Mouse (Mus musculus): ENCODE measurements around the gene Myo16.

Gene Myo16

DNA sequence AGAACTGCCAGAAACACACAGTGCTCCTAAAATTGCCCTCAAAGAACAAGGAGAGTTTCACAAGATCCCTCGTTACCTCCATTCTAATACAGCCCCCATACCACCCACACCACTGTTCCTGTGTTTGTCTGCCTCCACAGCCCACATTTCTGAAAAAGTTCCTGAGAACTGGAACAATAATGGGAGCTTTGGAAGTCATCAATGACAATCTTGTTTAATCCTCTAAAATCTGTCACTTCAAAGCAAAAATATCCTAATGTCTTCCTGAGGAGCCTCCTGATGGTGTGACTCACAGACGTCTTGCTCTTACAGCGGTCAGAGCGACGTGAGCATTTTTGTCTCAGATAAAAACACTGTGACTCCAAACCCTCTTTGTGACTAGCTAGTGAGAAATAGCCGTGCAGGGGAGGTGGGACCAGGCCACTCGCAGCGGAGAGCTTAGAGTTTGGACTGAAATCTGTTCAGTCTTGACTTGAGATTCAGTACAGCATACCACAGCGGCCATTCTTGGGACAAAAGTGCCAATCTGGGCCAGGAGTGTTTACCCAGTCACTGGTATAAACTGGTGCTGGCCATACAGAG lies 394.4 kb downstream of the Myo16 start:
- in situ Hi-C loops (cut with MboI), result no loop called here

DNA sequence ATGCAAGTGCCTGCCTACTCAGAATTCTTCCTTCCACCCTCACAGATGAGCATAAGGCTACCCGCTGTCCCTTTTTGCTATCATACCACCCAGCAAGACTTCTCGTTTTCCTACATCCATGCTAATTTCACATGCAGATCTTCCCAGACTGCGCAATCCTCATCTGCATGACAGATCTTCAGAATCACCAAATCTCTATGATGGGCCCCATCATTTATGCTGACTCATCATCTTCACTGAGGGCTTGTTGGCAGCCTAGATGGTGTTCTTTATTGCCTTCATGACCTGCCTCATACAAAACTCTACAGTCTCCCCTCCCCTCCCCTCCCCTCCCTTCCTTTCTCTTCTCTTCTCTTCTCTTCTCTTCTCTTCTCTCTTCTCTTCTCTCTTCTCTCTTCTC lies 395.7 kb downstream of the Myo16 start:
- in situ Hi-C loops (cut with MboI), result no loop called here

- in situ Hi-C loops (cut with MboI), result no loop called here
Measured at GRCm38 (mm10) chr8:10557961-10558360, 404.2 kb downstream of the Myo16 start.

- in situ Hi-C loops (cut with MboI), result no loop called here
Measured at GRCm38 (mm10) chr8:10559479-10559878, 405.8 kb downstream of the Myo16 start.

GRCm38 (mm10) chr8:10561616-10562015 lies 407.9 kb downstream of the Myo16 start:
- in situ Hi-C loops (cut with MboI), result no loop called here

GRCm38 (mm10) chr8:10562046-10562445 lies 408.3 kb downstream of the Myo16 start:
- in situ Hi-C loops (cut with MboI), result no loop called here

DNA sequence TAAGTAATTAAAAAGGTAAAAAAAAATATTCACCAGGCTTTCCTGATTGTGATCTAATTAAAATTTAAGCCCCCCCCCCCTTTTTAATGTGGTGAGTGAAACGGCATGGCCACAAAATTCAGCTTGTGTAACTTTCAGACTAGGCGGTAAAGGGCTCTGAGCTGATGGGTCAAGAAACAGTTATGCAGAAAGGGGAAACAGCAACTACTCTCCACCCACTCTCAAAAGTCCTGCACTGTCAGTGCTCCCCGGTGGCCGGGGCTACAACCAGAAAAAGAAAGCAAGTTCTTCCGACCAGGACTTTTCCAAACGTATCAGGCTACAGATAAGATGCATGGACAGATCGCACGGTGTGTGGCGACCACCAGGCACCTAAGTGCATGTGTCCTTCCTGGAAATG lies 408.9 kb downstream of the Myo16 start:
- in situ Hi-C loops (cut with MboI), result no loop called here

DNA sequence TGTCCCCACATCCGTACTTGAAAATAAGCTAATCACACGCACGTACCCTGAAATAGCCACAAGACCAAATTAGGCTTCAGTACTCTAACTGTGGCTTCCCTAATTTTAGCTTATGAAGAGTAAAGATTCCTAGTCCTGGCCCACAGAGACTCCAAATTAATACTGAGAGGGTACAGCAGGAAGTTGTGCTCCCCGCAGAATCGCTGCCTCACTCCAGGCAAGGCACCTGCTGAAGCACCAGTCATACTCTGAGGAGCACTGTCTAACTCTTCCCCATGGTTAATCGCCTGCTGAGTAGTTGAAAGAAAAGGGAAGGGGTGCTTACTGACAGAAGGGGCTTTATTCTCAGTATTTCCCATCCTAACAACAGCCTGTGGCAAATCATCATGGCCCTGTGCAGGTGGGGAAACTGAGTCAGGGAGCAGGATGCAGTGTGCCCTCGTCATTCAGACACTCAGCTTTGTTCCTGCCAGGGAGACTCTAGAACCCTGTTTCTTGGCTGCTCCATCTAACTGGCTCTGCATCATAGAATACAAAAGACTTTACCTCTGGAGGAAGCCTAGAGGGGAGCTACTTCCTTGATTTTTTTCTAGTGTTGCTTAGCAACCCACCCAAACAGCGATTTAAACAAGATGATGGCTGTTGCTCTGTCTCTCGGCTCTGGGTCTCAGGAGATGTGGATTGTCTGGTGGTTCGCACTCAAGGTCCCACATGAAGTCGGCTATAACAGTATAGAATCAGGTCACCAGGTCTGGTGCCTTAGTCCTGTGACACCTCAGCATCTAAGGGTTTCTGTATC lies 411.7 kb downstream of the Myo16 start:
- in situ Hi-C loops (cut with MboI), result no loop called here

DNA sequence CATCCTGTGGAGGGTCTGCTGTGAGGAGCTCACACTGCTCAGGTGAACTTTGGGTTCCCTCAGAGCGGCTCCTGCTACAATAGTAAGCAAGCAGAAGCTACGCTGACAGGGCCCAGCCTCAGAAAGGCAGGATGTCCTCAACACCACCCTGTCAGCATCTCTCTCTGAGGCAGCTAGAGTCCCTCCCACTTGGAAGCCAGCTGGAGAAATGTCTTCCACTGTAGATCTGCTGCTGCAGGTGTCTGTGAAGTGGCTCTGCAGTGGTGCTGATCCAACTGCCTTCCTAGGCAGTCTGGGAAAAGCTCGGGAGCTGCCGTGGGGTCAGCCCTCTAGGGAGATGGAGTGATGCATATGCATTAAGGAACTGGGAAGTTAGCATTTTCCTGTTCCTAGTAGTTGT lies 414.7 kb downstream of the Myo16 start:
- in situ Hi-C loops (cut with MboI), result no loop called here

- in situ Hi-C loops (cut with MboI), result loop anchor here (10.0 kb wide), 1 partner anchor 441 kb away; no protein-coding TSS in a partner anchor
Measured at GRCm38 (mm10) chr8:10574096-10574495, 420.4 kb downstream of the Myo16 start.

- in situ Hi-C loops (cut with MboI), result loop anchor here (5.0 to 10.0 kb wide), 2 partner anchors 440 to 612 kb away; no protein-coding TSS in a partner anchor
Measured at GRCm38 (mm10) chr8:10575244-10575643, 421.5 kb downstream of the Myo16 start.

GRCm38 (mm10) chr8:10586956-10587744 lies 433.4 kb downstream of the Myo16 start:
- in situ Hi-C loops (cut with MboI), result no loop called here

- in situ Hi-C loops (cut with MboI), result no loop called here
Measured at GRCm38 (mm10) chr8:10589422-10589933, 435.8 kb downstream of the Myo16 start.

GRCm38 (mm10) chr8:10592917-10593316 lies 439.2 kb downstream of the Myo16 start:
- in situ Hi-C loops (cut with MboI), result no loop called here

DNA sequence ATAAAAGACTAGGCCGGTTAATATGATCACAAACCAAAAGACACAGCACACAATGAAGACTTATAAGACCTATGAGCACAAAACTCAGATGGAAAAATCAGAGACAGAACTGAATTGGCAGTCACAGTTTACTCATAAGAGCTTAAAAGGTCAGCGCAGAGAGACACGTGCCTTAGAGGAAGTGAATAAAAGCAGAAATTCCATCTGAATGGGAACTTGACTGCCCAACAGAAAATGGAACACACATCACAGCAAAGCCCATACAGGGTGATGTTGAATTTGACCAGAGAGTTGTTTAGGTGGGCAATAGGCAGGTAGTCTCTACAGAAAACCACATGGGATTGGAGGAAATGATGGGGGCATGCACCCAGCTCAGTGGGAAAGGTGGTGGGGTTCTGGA lies 442.6 kb downstream of the Myo16 start:
- in situ Hi-C loops (cut with MboI), result no loop called here

- in situ Hi-C loops (cut with MboI), result no loop called here
Measured at GRCm38 (mm10) chr8:10597595-10597994, 443.9 kb downstream of the Myo16 start.

DNA sequence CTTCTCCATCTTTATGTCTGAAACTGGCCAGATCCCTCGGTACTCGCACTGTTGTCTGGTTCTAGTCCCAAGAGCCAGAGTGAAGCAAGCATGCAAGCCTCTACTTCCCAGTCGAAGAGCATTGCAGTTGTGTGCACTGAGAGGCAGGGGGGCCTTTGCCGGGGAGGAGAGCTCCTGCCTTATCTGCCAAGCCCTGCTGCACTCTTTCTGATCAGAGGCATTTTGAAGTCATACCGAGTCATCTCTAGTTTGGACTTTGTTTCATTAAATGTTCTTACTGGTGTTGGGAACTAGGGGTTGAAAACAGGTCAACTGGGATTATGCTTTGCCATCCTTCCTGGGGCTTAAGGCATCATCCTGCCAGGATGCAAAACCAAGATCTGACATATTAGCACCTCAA lies 445.2 kb downstream of the Myo16 start:
- in situ Hi-C loops (cut with MboI), result no loop called here

GRCm38 (mm10) chr8:10606028-10606815 lies 452.5 kb downstream of the Myo16 start:
- in situ Hi-C loops (cut with MboI), result no loop called here

DNA sequence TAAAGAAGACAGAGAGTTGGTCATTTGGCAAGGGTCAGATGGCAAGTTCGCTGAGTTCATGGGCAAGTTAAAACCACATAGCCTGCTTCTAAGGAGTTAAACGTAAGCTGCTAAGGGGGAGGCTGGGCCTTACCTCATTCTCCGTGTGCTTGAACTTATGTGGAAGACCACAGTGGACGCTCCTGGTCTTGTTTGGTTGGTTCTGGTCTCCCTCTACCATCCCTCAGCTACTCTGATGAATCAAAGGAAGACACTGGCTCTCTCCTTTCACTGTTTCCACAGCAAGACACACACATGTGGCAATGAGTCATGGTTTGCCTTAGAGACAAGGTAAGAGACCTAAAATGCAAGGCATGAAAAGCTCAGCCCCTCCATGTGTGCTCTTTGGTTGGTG lies 453.1 kb downstream of the Myo16 start:
- in situ Hi-C loops (cut with MboI), result no loop called here

- in situ Hi-C loops (cut with MboI), result no loop called here
Measured at GRCm38 (mm10) chr8:10611636-10612035, 457.9 kb downstream of the Myo16 start.

DNA sequence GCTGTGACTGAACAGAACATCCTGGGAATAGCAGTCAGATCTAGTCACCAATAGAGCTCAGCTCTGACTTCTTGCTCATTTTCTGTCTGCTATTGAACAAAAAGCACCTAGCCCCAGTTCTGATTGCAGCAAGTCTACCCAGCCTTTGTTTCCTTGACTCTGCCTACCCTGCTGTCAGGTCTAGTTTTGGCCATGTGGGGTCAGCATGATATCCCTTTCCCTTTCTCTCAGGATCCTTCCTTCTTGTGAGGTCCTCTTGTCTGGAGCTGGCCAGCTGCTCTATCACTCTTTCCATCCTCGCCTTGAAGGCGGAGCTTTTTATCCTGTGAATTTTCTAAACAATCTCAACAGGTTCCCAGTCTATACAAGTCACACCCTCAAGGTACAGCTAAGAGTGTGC lies 459.7 kb downstream of the Myo16 start:
- in situ Hi-C loops (cut with MboI), result no loop called here

DNA sequence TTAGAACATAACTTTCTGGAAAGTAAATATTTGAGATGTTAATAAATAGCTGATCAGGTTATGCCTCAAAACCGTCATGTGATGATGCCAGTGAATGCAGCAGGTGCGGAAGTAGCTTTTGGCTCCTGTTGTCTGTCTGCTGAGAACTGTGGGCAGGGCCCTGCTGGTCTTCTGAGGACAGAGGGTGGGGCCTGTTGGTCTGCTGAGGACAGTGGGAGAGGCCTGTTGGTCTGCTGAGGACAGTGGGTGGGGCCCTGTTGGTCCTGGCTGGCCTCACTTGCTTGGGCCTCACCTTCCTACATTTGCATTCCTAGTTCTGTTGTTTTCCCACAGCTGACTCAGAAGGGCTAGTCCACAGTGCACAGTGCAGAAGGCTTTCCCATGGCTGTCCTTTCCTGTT lies 466.0 kb downstream of the Myo16 start:
- in situ Hi-C loops (cut with MboI), result no loop called here
